Mouse (Mus musculus) midbrain, embryonic 15.5 days (tissue): ENCODE data around the gene Cd8a. TPM values are rescaled to one million over a fixed set of nuclear protein-coding genes. Genes with fewer than 3 reads are reported as not detected.

Experiments
- ATAC-seq: fragments of 200-750 bp; cut with Nextera tagmentation; replicated peaks from 2 replicates; pipeline ENCODE4 v1.8.0; 2017; ENCODE audit warnings: moderate TSS enrichment
- H3K27ac ChIP-seq: fragments of 300-500 bp; sonication (generic); 2 replicates; pipeline ENCODE4 v1.5.1; 2015; ENCODE audit warnings: mild to moderate bottlenecking, inconsistent platforms
- H3K27me3 ChIP-seq: fragments of 300-500 bp; sonication (generic); replicated peaks from 2 replicates; pipeline ENCODE4 v1.6.1; 2015; ENCODE audit warnings: inconsistent platforms
- H3K36me3 ChIP-seq: fragments of 300-500 bp; sonication (generic); replicated peaks from 2 replicates; pipeline ENCODE4 v1.6.1; 2015; ENCODE audit warnings: inconsistent platforms
- H3K4me1 ChIP-seq: fragments of 300-500 bp; sonication (generic); 2 replicates; pipeline ENCODE4 v1.6.1; 2015; ENCODE audit warnings: inconsistent platforms
- H3K4me2 ChIP-seq: fragments of 300-500 bp; sonication (generic); 2 replicates; pipeline ENCODE4 v1.6.1; 2015; ENCODE audit warnings: inconsistent platforms, mild to moderate bottlenecking, moderate library complexity
- H3K4me3 ChIP-seq: fragments of 300-500 bp; sonication (generic); 2 replicates; pipeline ENCODE4 v1.5.1; 2015; ENCODE audit warnings: mild to moderate bottlenecking, inconsistent platforms
- H3K9ac ChIP-seq: fragments of 300-500 bp; sonication (generic); 2 replicates; pipeline ENCODE4 v1.6.1; 2015; ENCODE audit warnings: mild to moderate bottlenecking, inconsistent platforms
- H3K9me3 ChIP-seq: fragments of 300-500 bp; sonication (generic); 2 replicates; pipeline ENCODE4 v1.6.1; 2016; ENCODE audit warnings: inconsistent platforms
- WGBS: fragments of 180-500 bp; shearing (Covaris S2); methylation state at CpG from one replicate; pipeline ENCODE4 v1.1.7; 2015; ENCODE audit warnings: mixed read lengths; 5-methylcytosine and 5-hydroxymethylcytosine counted together
- polyA plus RNA-seq: library from polyadenylated mRNA; unstranded; fragments of >200 nt; fragmentation: Nextera tagmentation; extraction: Ambion mirVana; gene quantifications from 2 replicates; pipeline ENCODE4 v1.2.1, GENCODE M21; 2015

Gene Cd8a
- polyA plus RNA-seq, 1 experiment from 2014 or later, result not detected

DNA sequence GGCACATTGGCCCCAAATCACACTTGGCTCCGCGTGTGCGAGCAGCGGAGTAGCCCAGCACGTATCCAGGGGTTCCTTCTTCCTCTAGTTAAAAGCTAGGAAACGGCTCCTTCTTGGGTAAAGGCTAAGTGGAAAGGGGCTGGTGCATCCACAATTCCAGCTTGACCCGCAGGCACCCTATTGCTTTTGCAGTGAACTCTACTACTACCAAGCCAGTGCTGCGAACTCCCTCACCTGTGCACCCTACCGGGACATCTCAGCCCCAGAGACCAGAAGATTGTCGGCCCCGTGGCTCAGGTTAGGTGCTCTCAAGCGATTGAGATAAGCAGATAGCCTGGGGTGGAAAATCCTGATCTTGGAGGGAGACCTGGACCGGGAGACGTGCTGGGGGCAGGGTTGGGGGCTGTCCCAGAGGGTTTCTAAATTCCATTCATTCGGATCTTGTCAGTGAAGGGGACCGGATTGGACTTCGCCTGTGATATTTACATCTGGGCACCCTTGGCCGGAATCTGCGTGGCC is 1.1 kb downstream of the Cd8a start:
- H3K9me3 ChIP-seq, result no peaks in the 10 kb centered on the region
- no peak overlapping the region for H3K9ac ChIP-seq
- H3K4me2 ChIP-seq, result no peak overlapping the region
- no peaks in the 10 kb centered on the region for H3K36me3 ChIP-seq
- 91% methylated on average over 19 of the region's 19 CpGs for WGBS
- no peak overlapping the region for H3K4me3 ChIP-seq
- H3K4me1 ChIP-seq, result no peaks in the 10 kb centered on the region
- ATAC-seq, result no peak
- H3K27ac ChIP-seq, result no peak overlapping the region
- no peaks in the 10 kb centered on the region for H3K27me3 ChIP-seq

- Histone ChIP-seq H3K9ac (no peak overlapping the region), H3K4me3 (no peak overlapping the region), H3K27ac (no peak overlapping the region), H3K4me1 (no peaks in the 10 kb centered on the region), H3K9me3 (no peaks in the 10 kb centered on the region), H3K36me3 (no peaks in the 10 kb centered on the region), H3K4me2 (no peak overlapping the region), H3K27me3 (no peaks in the 10 kb centered on the region)
- 76% methylated on average over 2 of the region's 2 CpGs for WGBS
- ATAC-seq, result no peak
Observed at GRCm38 (mm10) chr6:71374921-71375320, 1.7 kb downstream of the Cd8a start.

GRCm38 (mm10) chr6:71376711-71377110 is 3.5 kb downstream of the Cd8a start:
- no peak overlapping the region for H3K9ac ChIP-seq
- no peaks in the 10 kb centered on the region for H3K36me3 ChIP-seq
- H3K4me3 ChIP-seq, result no peak overlapping the region
- no peak overlapping the region for H3K27ac ChIP-seq
- H3K9me3 ChIP-seq, result no peaks in the 10 kb centered on the region
- 98% methylated on average over 13 of the region's 13 CpGs for WGBS
- no peaks in the 10 kb centered on the region for H3K4me1 ChIP-seq
- no peak overlapping the region for H3K4me2 ChIP-seq
- no peaks in the 10 kb centered on the region for H3K27me3 ChIP-seq
- no peak for ATAC-seq

DNA sequence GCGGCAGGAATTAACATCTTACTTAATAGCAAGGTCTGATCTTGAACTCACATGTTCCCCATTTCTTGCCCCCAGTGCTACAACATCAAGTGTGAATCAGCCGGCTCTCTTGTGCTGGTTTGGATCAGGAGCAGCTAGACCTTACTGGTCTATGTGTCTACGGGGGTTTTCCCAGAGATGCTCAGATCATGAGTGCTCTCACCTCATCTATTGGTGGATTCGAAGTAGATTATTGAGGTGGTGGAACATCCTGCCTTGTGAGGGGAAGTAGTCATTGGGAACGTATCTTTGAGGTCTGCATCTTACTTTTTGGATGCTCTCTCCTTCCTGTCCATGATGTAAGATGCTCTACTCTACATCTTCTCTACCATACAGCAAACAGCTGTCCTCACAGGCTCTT is 8.4 kb downstream of the Cd8a start:
- no peak overlapping the region for H3K4me3 ChIP-seq
- H3K9ac ChIP-seq, result no peak overlapping the region
- H3K9me3 ChIP-seq, result no peaks in the 10 kb centered on the region
- ATAC-seq, result no peak
- H3K36me3 ChIP-seq, result no peaks in the 10 kb centered on the region
- no peaks in the 10 kb centered on the region for H3K4me1 ChIP-seq
- 91% methylated on average over 5 of the region's 5 CpGs for WGBS
- H3K4me2 ChIP-seq, result no peak overlapping the region
- H3K27ac ChIP-seq, result no peak overlapping the region
- H3K27me3 ChIP-seq, result no peaks in the 10 kb centered on the region

DNA sequence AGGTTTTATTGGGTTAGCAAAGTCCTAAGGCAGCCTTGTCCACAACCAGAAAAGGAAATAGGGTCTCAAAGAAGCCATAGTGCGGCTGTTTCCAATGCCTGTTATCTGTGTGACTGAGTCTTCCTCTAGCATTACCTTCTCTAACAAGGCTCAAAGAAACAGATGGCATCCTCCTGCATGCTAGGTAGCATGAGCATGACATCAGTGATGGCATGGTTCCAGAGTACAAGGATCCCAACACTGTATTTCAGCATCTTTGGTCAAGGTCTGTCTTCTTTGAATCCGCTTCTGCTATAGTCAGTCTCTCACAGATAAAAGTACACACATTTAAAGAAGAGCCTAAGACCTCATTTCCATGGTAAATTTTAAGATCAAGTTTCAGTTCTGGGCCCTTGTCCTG is 17.3 kb downstream of the Cd8a start:
- H3K4me3 ChIP-seq, result no peak overlapping the region

DNA sequence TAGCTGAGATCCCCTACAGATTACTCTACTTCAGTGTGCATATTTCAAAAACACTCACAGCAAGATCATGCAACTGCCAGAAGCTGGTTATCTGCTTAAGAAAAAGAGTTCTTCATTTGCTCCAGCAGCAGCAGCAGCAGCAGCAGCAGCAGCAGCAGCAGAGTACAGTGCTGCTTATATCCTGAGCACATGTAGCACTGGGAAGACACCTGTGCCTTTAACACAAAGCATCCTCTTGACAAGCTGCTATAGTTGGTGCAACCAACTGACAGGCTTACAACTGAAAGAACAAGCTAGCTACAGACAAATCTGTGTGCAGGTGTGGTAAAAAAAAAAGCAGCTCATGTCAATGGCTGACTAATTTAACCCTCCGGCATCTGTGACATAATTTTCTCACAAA is 22.8 kb downstream of the Cd8a start:
- 0 out of 2 replicates have a peak, but pooled peaks cover 2% of the 10 kb centered on the region for H3K4me1 ChIP-seq
- H3K9me3 ChIP-seq, result no peaks in the 10 kb centered on the region
- no peak overlapping the region for H3K4me3 ChIP-seq
- no peak overlapping the region for H3K27ac ChIP-seq
- H3K4me2 ChIP-seq, result no peak overlapping the region
- H3K36me3 ChIP-seq, result peaks cover 5% of the 10 kb centered on the region; the same call in 1 of the 2 replicates
- no peak for ATAC-seq
- no peaks in the 10 kb centered on the region for H3K27me3 ChIP-seq
- H3K9ac ChIP-seq, result no peak overlapping the region
- WGBS, result 93% methylated on average over 1 of the region's 1 CpGs

More for the DNA sequence above, 17.3 kb downstream of the Cd8a start:
- no peak overlapping the region for H3K9ac ChIP-seq
- H3K4me2 ChIP-seq, result no peak overlapping the region
- WGBS, result 93% methylated on average over 2 of the region's 2 CpGs
- no peak for ATAC-seq
- no peak overlapping the region for H3K27ac ChIP-seq
- H3K36me3 ChIP-seq, result peaks cover 5% of the 10 kb centered on the region; the same call in 1 of the 2 replicates
- H3K4me1 ChIP-seq, result no peaks in the 10 kb centered on the region
- no peaks in the 10 kb centered on the region for H3K9me3 ChIP-seq
- no peaks in the 10 kb centered on the region for H3K27me3 ChIP-seq

- Histone ChIP-seq H3K9me3 (no peaks in the 10 kb centered on the region), H3K27ac (no peak overlapping the region), H3K4me3 (no peak overlapping the region), H3K36me3 (peaks cover 5% of the 10 kb centered on the region; the same call in 1 of the 2 replicates), H3K9ac (no peak overlapping the region), H3K4me1 (0 out of 2 replicates have a peak, but pooled peaks cover 2% of the 10 kb centered on the region), H3K27me3 (no peaks in the 10 kb centered on the region), H3K4me2 (no peak overlapping the region)
- no peak for ATAC-seq
- WGBS, result 92% methylated on average over 6 of the region's 6 CpGs
Observed at GRCm38 (mm10) chr6:71396761-71397160, 23.5 kb downstream of the Cd8a start.

- WGBS, result 81% methylated on average over 4 of the region's 4 CpGs
- 0 out of 2 replicates have a peak, but pooled peaks cover 5% of the 10 kb centered on the region for H3K36me3 ChIP-seq
- H3K9me3 ChIP-seq, result no peaks in the 10 kb centered on the region
- H3K27ac ChIP-seq, result no peak overlapping the region
- H3K4me1 ChIP-seq, result 0 out of 2 replicates have a peak, but pooled peaks cover 2% of the 10 kb centered on the region
- H3K9ac ChIP-seq, result no peak overlapping the region
- H3K27me3 ChIP-seq, result no peaks in the 10 kb centered on the region
- peak; percentile 82 for ATAC-seq
- H3K4me2 ChIP-seq, result no peak overlapping the region
- no peak overlapping the region for H3K4me3 ChIP-seq
Observed at GRCm38 (mm10) chr6:71398829-71399609, 25.8 kb downstream of the Cd8a start.

- no peak overlapping the region for H3K27ac ChIP-seq
- H3K27me3 ChIP-seq, result no peaks in the 10 kb centered on the region
- no peak overlapping the region for H3K4me3 ChIP-seq
- no peak overlapping the region for H3K4me2 ChIP-seq
- H3K4me1 ChIP-seq, result no peaks in the 10 kb centered on the region
- no peak overlapping the region for H3K9ac ChIP-seq
- H3K9me3 ChIP-seq, result no peaks in the 10 kb centered on the region
- 0 out of 2 replicates have a peak, but pooled peaks cover 4% of the 10 kb centered on the region for H3K36me3 ChIP-seq
- WGBS, result 87% methylated on average over 4 of the region's 4 CpGs
- ATAC-seq, result no peak
Observed at GRCm38 (mm10) chr6:71414624-71415023, 41.4 kb downstream of the Cd8a start.

- no peak for ATAC-seq
- Histone ChIP-seq H3K4me2 (no peak overlapping the region), H3K4me3 (no peak overlapping the region), H3K9ac (no peak overlapping the region), H3K36me3 (0 out of 2 replicates have a peak, but pooled peaks cover 4% of the 10 kb centered on the region), H3K27ac (no peak overlapping the region), H3K9me3 (no peaks in the 10 kb centered on the region), H3K27me3 (no peaks in the 10 kb centered on the region), H3K4me1 (no peaks in the 10 kb centered on the region)
- WGBS, result 95% methylated on average over 3 of the region's 3 CpGs
Observed at GRCm38 (mm10) chr6:71415446-71415845, 42.2 kb downstream of the Cd8a start.

- no peaks in the 10 kb centered on the region for H3K9me3 ChIP-seq
- H3K4me1 ChIP-seq, result no peaks in the 10 kb centered on the region
- no peak overlapping the region for H3K4me2 ChIP-seq
- H3K4me3 ChIP-seq, result no peak overlapping the region
- WGBS, result 93% methylated on average over 3 of the region's 3 CpGs
- H3K27ac ChIP-seq, result no peak overlapping the region
- H3K27me3 ChIP-seq, result no peaks in the 10 kb centered on the region
- no peak overlapping the region for H3K9ac ChIP-seq
- no peak for ATAC-seq
- no peaks in the 10 kb centered on the region for H3K36me3 ChIP-seq
Observed at GRCm38 (mm10) chr6:71418874-71419273, 45.6 kb downstream of the Cd8a start.

DNA sequence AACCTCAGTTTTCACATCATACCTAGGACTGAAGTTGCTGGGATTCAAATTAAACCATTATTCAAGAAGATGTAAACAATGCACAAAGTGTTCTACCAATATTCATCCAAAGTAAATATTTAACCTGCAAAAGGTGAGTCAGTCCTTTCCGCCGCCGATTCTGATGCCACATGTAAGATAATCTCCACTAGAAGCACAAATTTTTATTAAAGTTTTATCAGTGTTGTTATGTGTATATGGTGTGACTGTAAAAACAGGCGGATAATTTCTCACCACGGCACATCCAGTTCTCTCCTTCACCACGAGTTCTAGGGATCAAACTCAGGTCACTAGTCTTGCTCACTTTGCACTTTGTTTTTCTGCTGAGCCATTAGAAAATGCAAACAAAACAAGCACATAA is 47.6 kb downstream of the Cd8a start:
- ATAC-seq, result no peak
- no peaks in the 10 kb centered on the region for H3K36me3 ChIP-seq
- 91% methylated on average over 6 of the region's 6 CpGs for WGBS

DNA sequence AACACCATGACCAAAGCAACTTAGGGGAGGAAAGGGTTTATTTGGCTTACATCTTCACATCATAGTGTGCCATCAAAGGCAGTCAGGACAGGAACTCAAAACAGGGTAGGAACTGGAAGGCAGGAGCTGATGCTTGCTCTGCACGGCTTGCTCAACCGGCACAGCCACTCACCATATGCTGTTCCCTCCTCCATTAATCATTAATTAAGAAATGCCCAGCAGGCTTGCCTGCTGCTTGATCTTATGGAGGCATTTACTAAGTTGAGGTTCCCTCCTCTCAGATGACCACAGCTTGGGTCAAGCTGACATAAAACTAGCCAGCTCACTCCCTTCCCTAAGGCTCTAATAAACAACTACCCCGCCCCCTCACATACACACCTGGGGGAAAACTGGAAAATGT is 48.9 kb downstream of the Cd8a start:
- no peaks in the 10 kb centered on the region for H3K27me3 ChIP-seq
- 74% methylated on average over 3 of the region's 3 CpGs for WGBS
- 0 out of 2 replicates have a peak, but pooled peaks cover 5% of the 10 kb centered on the region for H3K36me3 ChIP-seq
- no peak overlapping the region for H3K9ac ChIP-seq
- no peak for ATAC-seq
- no peak overlapping the region for H3K27ac ChIP-seq
- H3K4me1 ChIP-seq, result no peaks in the 10 kb centered on the region
- no peak overlapping the region for H3K4me2 ChIP-seq
- H3K4me3 ChIP-seq, result no peak overlapping the region
- H3K9me3 ChIP-seq, result no peaks in the 10 kb centered on the region

More for the DNA sequence above, 47.6 kb downstream of the Cd8a start:
- Histone ChIP-seq H3K9ac (no peak overlapping the region), H3K4me2 (no peak overlapping the region), H3K27ac (no peak overlapping the region), H3K4me1 (no peaks in the 10 kb centered on the region), H3K27me3 (no peaks in the 10 kb centered on the region), H3K9me3 (no peaks in the 10 kb centered on the region), H3K4me3 (no peak overlapping the region)
